Comparison of ENCODE assay signal across 8 mouse cellular contexts in the genomic region with DNA sequence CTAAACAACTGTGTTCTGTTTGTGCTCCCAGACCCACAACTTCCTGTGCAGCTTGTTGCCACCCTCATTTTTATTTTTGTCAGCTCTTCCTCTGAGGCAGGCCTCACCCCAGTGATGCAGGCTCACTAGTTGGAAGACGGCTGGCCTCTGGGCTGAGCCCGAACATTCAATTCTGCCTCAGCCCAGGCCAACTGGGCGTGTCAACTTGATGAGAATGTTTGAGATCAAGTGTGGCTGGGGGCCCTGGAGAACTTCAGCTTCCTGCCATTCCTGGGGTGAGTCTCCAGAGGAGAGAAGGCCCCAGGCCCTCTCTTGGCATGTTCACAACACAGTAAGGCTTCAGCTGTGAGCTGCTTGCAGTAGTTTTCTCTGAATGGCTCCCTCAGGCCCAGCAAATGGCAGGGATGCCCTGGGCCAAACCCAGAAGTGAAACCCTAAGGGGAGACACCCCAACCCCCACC. TPM values are rescaled to one million over a fixed set of nuclear protein-coding genes. Genes with fewer than 3 reads are reported as not detected.
DNase-seq lines count a peak whose midpoint lies in the region; ATAC-seq lines count a peak whose summit lies in the region.

No protein-coding gene starts in this region.

- DNase-seq in CD4-positive helper T cell, adult 2 months (ENCODE audit: low read depth, low spot score) = peak; percentile 84
- DNase-seq in heart, postnatal 36 days = peak; percentile 49 to 52
- peak; percentile 46 for DNase-seq in lung, postnatal 14 days
- DNase-seq in urinary bladder, postnatal 25 days (ENCODE audit: low spot score) = peak; percentile 32
- no peak for DNase-seq in right cerebral cortex, postnatal 14 days
- no peak for DNase-seq in ovary, postnatal 10 days (ENCODE audit: low spot score)

- H3K27me3 ChIP-seq in forebrain, embryonic 12.5 days = no peaks in the 10 kb centered on the region

- 88% methylated on average over 3 of the region's 3 CpGs for WGBS in forebrain, embryonic 12.5 days

- H3K4me1 ChIP-seq in forebrain, embryonic 12.5 days = peaks cover 2% of the 10 kb centered on the region

- no peak overlapping the region for H3K4me3 ChIP-seq in forebrain, embryonic 12.5 days (replicated peaks)

- H3K4me2 ChIP-seq in forebrain, embryonic 12.5 days = no peak overlapping the region

- peak; percentile 62 for ATAC-seq in activated CD4-positive, CD25-positive, alpha-beta regulatory T cell, adult 4 months
- no peak for ATAC-seq in forebrain, embryonic 12.5 days (ENCODE audit: low FRiP score)

- intact Hi-C loops in heart, postnatal 36 days (cut with DNase I) = loop anchor here (5.0 kb wide), 1 partner anchor 111 kb away; no protein-coding TSS in a partner anchor

- H3K27ac ChIP-seq in forebrain, embryonic 12.5 days = no peak overlapping the region

- no peak overlapping the region for H3K9ac ChIP-seq in forebrain, embryonic 12.5 days

- no peaks in the 10 kb centered on the region for H3K9me3 ChIP-seq in forebrain, embryonic 12.5 days

- H3K36me3 ChIP-seq in forebrain, embryonic 12.5 days (replicated peaks) = no peaks in the 10 kb centered on the region

RNA-seq across cellular contexts. Expression of a gene that starts 1.7 kb away (rescaled TPM):
- polyA plus RNA-seq in activated CD4-positive, CD25-positive, alpha-beta regulatory T cell, adult 4 months (2017; shearing (Covaris generic)) = 100 to 1,000 TPM; 479 to 707 TPM
- total RNA-seq in heart, postnatal 36 days (2021) = 10 to 100 TPM; 23.1 to 27.5 TPM
- polyA plus RNA-seq in forebrain, embryonic 12.5 days (2016; fragmentation: Nextera tagmentation; extraction: Ambion mirVana) = 110 and 111 TPM in 2 replicates

RNA-seq across cellular contexts. Expression of a gene that starts 50.4 kb away (rescaled TPM):
- 10 to 100 TPM; 61.5 to 66.2 TPM for polyA plus RNA-seq in activated CD4-positive, CD25-positive, alpha-beta regulatory T cell, adult 4 months (2017; shearing (Covaris generic))
- 10 to 100 TPM; 28.6 to 29.1 TPM for total RNA-seq in heart, postnatal 36 days (2021)
- polyA plus RNA-seq in forebrain, embryonic 12.5 days (2016; fragmentation: Nextera tagmentation; extraction: Ambion mirVana) = 76.2 and 77.4 TPM in 2 replicates

RNA-seq across cellular contexts. Expression of a gene that starts 50.7 kb away (rescaled TPM):
- 100 to 1,000 TPM; 114 to 123 TPM for polyA plus RNA-seq in activated CD4-positive, CD25-positive, alpha-beta regulatory T cell, adult 4 months (2017; shearing (Covaris generic))
- total RNA-seq in heart, postnatal 36 days (2021) = 10 to 100 TPM; 34.9 to 36.2 TPM
- polyA plus RNA-seq in forebrain, embryonic 12.5 days (2016; fragmentation: Nextera tagmentation; extraction: Ambion mirVana) = 138 and 139 TPM in 2 replicates

Comparison
In these comparisons a context has a peak if more than half of its experiments do, and no peak if none do; other contexts are left out.
1. DNase-seq: peak in CD4-positive helper T cell, adult 2 months (single experiment), heart, postnatal 36 days (2 of 2), lung, postnatal 14 days (single experiment) and urinary bladder, postnatal 25 days (single experiment); none in right cerebral cortex, postnatal 14 days (single experiment) and ovary, postnatal 10 days (single experiment).